9 mouse cellular contexts compared by ENCODE assay signal in genomic region chr3:22308962-22309361, GRCm38 (mm10).
DNase-seq lines count a peak whose midpoint lies in the region; ATAC-seq and TF ChIP-seq lines count a peak whose summit lies in the region.
"Had no signal": no experiment of that assay in that cellular context is flagged by ENCODE, and none has a peak within 500 bp of the region (broad histone marks: within the 10 kb centered on the region; RNA-seq: fewer than 3 reads in every experiment).

No protein-coding gene starts in this region.

- 11% methylated on average over 4 of the region's 4 CpGs for WGBS in kidney, embryonic 14.5 days
- WGBS in limb, embryonic 14.5 days: 10% methylated on average over 4 of the region's 4 CpGs
- 16% methylated on average over 4 of the region's 4 CpGs for WGBS in neural tube, embryonic 12.5 days
- WGBS in thymus, adult 2 months: 10% methylated on average over 4 of the region's 4 CpGs

- H3K36me3 ChIP-seq in kidney, embryonic 14.5 days (ENCODE audit: control insufficient read depth, insufficient read depth, low read length): no peaks in the 10 kb centered on the region
- no peaks in the 10 kb centered on the region for H3K36me3 ChIP-seq in limb, embryonic 14.5 days (ENCODE audit: control insufficient read depth, insufficient read depth, low read length)
- no peaks in the 10 kb centered on the region for H3K36me3 ChIP-seq in neural tube, embryonic 12.5 days
- no peaks in the 10 kb centered on the region for H3K36me3 ChIP-seq in thymus, adult 2 months (ENCODE audit: control insufficient read depth, insufficient read depth, low read length)
- H3K36me3 ChIP-seq: embryonic facial prominence, embryonic 15.5 days had no signal

- H3K27ac ChIP-seq in kidney, embryonic 14.5 days (ENCODE audit: low read depth, low read length): no peak overlapping the region
- no peak overlapping the region for H3K27ac ChIP-seq in limb, embryonic 14.5 days (replicated peaks; ENCODE audit: low read depth, low read length)
- H3K27ac ChIP-seq in neural tube, embryonic 12.5 days: no peak overlapping the region
- no peak overlapping the region for H3K27ac ChIP-seq in thymus, adult 2 months (ENCODE audit: control insufficient read depth, insufficient read depth, low read length)
- H3K27ac ChIP-seq: embryonic facial prominence, embryonic 15.5 days had no signal

- H3K4me3 ChIP-seq in kidney, embryonic 14.5 days (ENCODE audit: low read length): no peak overlapping the region
- H3K4me3 ChIP-seq in limb, embryonic 14.5 days (replicated peaks; ENCODE audit: low read length): no peak overlapping the region
- no peak overlapping the region for H3K4me3 ChIP-seq in neural tube, embryonic 12.5 days
- no peak overlapping the region for H3K4me3 ChIP-seq in thymus, adult 2 months (ENCODE audit: control insufficient read depth, insufficient read depth, low read length)
- H3K4me3 ChIP-seq: embryonic facial prominence, embryonic 15.5 days had no signal

- DNase-seq in 3134 (ENCODE audit: extremely low read depth, insufficient read length, low spot score) (peak; percentile 7), NIH3T3 (ENCODE audit: low read depth) (peak; percentile 77)
- DNase-seq in cerebellum, postnatal 10 days: peak; percentile 84 to 87
- DNase-seq in frontal cortex, postnatal 36 days (ENCODE audit: low spot score in 2 of 2): peak; percentile 53 to 82
- peak; percentile 76 for DNase-seq in limb, embryonic 14.5 days (ENCODE audit: low spot score)
- DNase-seq in thymus, adult 2 months: peak; percentile 69

- H3K4me1 ChIP-seq in kidney, embryonic 14.5 days (ENCODE audit: control insufficient read depth, insufficient read depth, low read length): 0 out of 2 replicates have a peak, but pooled peaks cover 2% of the 10 kb centered on the region
- H3K4me1 ChIP-seq in limb, embryonic 14.5 days (ENCODE audit: control insufficient read depth, insufficient read depth, low read length): no peaks in the 10 kb centered on the region
- H3K4me1 ChIP-seq in neural tube, embryonic 12.5 days: no peaks in the 10 kb centered on the region
- no peaks in the 10 kb centered on the region for H3K4me1 ChIP-seq in thymus, adult 2 months (replicated peaks; ENCODE audit: control insufficient read depth, insufficient read depth, low read length)
- H3K4me1 ChIP-seq: embryonic facial prominence, embryonic 15.5 days had no signal

- no peak for TF ChIP-seq CTCF in thymus, adult 2 months (IDR thresholded peaks at IDR 0.05; ENCODE audit: borderline replicate concordance, control insufficient read depth, extremely low read depth, insufficient read depth, low read length, poor library complexity)

- H3K4me2 ChIP-seq in kidney, embryonic 14.5 days (replicated peaks; ENCODE audit: low read depth, low read length): no peak overlapping the region
- H3K4me2 ChIP-seq in limb, embryonic 14.5 days (replicated peaks; ENCODE audit: low read depth, low read length, severe bottlenecking): no peak overlapping the region
- no peak overlapping the region for H3K4me2 ChIP-seq in neural tube, embryonic 12.5 days (replicated peaks)
- H3K4me2 ChIP-seq: embryonic facial prominence, embryonic 15.5 days had no signal

- peak; percentile 52; the same call in 1 of the 2 replicates for ATAC-seq in kidney, embryonic 14.5 days (ENCODE audit: low FRiP score, low TSS enrichment)
- no peak; the same call in 1 of the 2 replicates for ATAC-seq in limb, embryonic 14.5 days (ENCODE audit: low FRiP score, low read depth)
- peak; percentile 53 for ATAC-seq in neural tube, embryonic 12.5 days (ENCODE audit: low FRiP score, low read depth)

- H3K27me3 ChIP-seq in kidney, embryonic 14.5 days (ENCODE audit: control insufficient read depth, insufficient read depth, low read length): no peaks in the 10 kb centered on the region
- no peaks in the 10 kb centered on the region for H3K27me3 ChIP-seq in limb, embryonic 14.5 days (ENCODE audit: control insufficient read depth, insufficient read depth, low read length)
- no peaks in the 10 kb centered on the region for H3K27me3 ChIP-seq in neural tube, embryonic 12.5 days (replicated peaks)
- H3K27me3 ChIP-seq in thymus, adult 2 months (ENCODE audit: control insufficient read depth, insufficient read depth, low read length): no peaks in the 10 kb centered on the region
- H3K27me3 ChIP-seq: embryonic facial prominence, embryonic 15.5 days had no signal

- H3K9me3 ChIP-seq in kidney, embryonic 14.5 days (ENCODE audit: control insufficient read depth, low read length): no peaks in the 10 kb centered on the region
- H3K9me3 ChIP-seq in limb, embryonic 14.5 days (ENCODE audit: control insufficient read depth, low read length): no peaks in the 10 kb centered on the region
- no peaks in the 10 kb centered on the region for H3K9me3 ChIP-seq in neural tube, embryonic 12.5 days
- H3K9me3 ChIP-seq: embryonic facial prominence, embryonic 15.5 days had no signal

- TF ChIP-seq POLR2A in limb, embryonic 14.5 days (IDR thresholded peaks at IDR 0.05; ENCODE audit: borderline replicate concordance, extremely low read depth, insufficient read depth, insufficient read length): no peak
- no peak for TF ChIP-seq POLR2A in thymus, adult 2 months (IDR thresholded peaks at IDR 0.05; ENCODE audit: control insufficient read depth, extremely low read depth, insufficient read depth, low read length, poor library complexity)

- no peak overlapping the region for H3K9ac ChIP-seq in kidney, embryonic 14.5 days (ENCODE audit: low read depth, low read length)
- H3K9ac ChIP-seq in limb, embryonic 14.5 days (ENCODE audit: low read depth, low read length, severe bottlenecking): no peak overlapping the region
- H3K9ac ChIP-seq in neural tube, embryonic 12.5 days: no peak overlapping the region
- H3K9ac ChIP-seq: embryonic facial prominence, embryonic 15.5 days had no signal

Comparison
In these comparisons a context has a peak if more than half of its experiments do, and no peak if none do; other contexts are left out.
1. DNase-seq: peak in every context shown above with its lines; median percentile 86 in cerebellum, postnatal 10 days; 77 in NIH3T3; 76 in limb, embryonic 14.5 days; 69 in thymus, adult 2 months; 68 in frontal cortex, postnatal 36 days; 7 in 3134.